Mouse (Mus musculus) forebrain, embryonic 16.5 days (tissue): ENCODE measurements at regions not wholly inside any gene's neighbourhood (a gene's known extent, or its start where the extent isn't known, plus 50 kb on each side); places are given as distances from the start of the nearest gene placed in this dataset.

Source experiments
- ATAC-seq: fragments of 200-750 bp; cut with Nextera tagmentation; 2 replicates; pipeline ENCODE4 v1.8.0; 2017; ENCODE audit warnings: mild to moderate bottlenecking, moderate library complexity
- H3K27ac ChIP-seq: fragments of 300-500 bp; sonication (generic); 2 replicates; pipeline ENCODE4 v1.5.1; 2014; ENCODE audit warnings: low read length, control low read depth
- H3K27me3 ChIP-seq: fragments of 300-500 bp; sonication (generic); replicated peaks from 2 replicates; pipeline ENCODE4 v1.6.1; 2014; ENCODE audit warnings: low read length; ENCODE audit not compliant: control insufficient read depth, insufficient read depth
- H3K36me3 ChIP-seq: fragments of 300-500 bp; sonication (generic); 2 replicates; pipeline ENCODE4 v1.6.1; 2014; ENCODE audit not compliant: control insufficient read depth, insufficient read depth
- H3K4me1 ChIP-seq: fragments of 300-500 bp; sonication (generic); replicated peaks from 2 replicates; pipeline ENCODE4 v1.6.1; 2014; ENCODE audit warnings: low read length; ENCODE audit not compliant: control insufficient read depth, insufficient read depth
- H3K4me2 ChIP-seq: fragments of 300-500 bp; sonication (generic); 2 replicates; pipeline ENCODE4 v1.6.1; 2014; ENCODE audit warnings: mild to moderate bottlenecking, low read length, control low read depth
- H3K4me3 ChIP-seq: fragments of 300-500 bp; sonication (generic); replicated peaks from 2 replicates; pipeline ENCODE4 v1.5.1; 2014; ENCODE audit warnings: mild to moderate bottlenecking, low read length, control low read depth
- H3K9ac ChIP-seq: fragments of 300-500 bp; sonication (generic); replicated peaks from 2 replicates; pipeline ENCODE4 v1.6.1; 2014; ENCODE audit warnings: low read depth, low read length, control low read depth
- H3K9me3 ChIP-seq: fragments of 300-500 bp; sonication (generic); 2 replicates; pipeline ENCODE4 v1.6.1; 2016; ENCODE audit warnings: low read length; ENCODE audit not compliant: control insufficient read depth
- WGBS: fragments of 180-500 bp; shearing (Covaris S2); extraction: QIAGEN DNeasy Blood & Tissue Kit; methylation state at CpG from one replicate; pipeline ENCODE4 v1.1.7; 2014; 5-methylcytosine and 5-hydroxymethylcytosine counted together

DNA sequence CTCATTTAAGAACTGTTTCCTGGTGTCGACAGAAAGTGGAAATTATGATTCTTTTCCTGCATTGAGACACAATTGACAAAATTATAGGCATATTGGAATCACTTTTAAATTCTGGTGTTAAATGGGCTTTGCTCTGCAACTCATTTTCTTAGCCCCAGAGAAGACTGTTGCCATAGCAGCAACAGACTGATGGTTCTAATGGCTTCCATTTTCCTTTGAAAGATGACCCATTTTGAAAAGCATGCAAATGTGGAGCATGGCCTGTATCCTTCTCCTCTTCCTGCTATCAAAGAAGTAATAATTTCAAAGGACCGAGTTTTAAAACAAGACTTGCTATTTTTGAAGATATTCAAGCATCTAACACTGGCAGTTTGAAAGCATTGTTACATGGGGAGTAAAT is 494.9 kb upstream of the Intu start:
- Histone ChIP-seq H3K4me1 (no peaks in the 10 kb centered on the region), H3K4me3 (no peak overlapping the region), H3K27ac (no peak overlapping the region), H3K27me3 (no peaks in the 10 kb centered on the region), H3K36me3 (no peaks in the 10 kb centered on the region), H3K4me2 (no peak overlapping the region), H3K9me3 (no peaks in the 10 kb centered on the region), H3K9ac (no peak overlapping the region)
- whole genome bisulfite sequencing, result 62% methylated on average over 2 of the region's 2 CpGs
- no peak for ATAC-seq

DNA sequence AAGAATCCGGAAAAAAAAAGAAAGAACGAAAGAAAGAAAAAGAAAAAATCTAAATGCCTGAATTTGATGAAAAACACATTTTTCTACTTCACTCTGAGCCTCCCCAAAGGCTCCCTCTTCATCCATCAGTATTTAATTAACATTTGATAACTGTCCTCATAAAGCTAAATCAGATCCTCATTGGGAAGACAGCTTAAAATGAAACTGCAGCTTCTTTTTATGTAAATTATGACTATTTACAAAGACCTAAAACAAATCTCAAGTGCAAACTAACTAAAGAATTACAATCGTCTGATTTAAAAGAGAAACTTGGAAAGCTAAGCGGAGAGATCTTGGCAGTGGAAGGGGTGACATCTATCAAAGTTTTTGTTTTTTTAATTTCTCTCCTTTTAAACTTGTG is 481.4 kb upstream of the Intu start:
- no peak overlapping the region for H3K4me2 ChIP-seq
- 55% methylated on average over 4 of the region's 4 CpGs for WGBS
- ATAC-seq, result no peak
- no peaks in the 10 kb centered on the region for H3K9me3 ChIP-seq
- no peaks in the 10 kb centered on the region for H3K36me3 ChIP-seq
- no peaks in the 10 kb centered on the region for H3K4me1 ChIP-seq
- H3K27me3 ChIP-seq, result no peaks in the 10 kb centered on the region
- H3K9ac ChIP-seq, result no peak overlapping the region
- H3K27ac ChIP-seq, result no peak overlapping the region
- no peak overlapping the region for H3K4me3 ChIP-seq

DNA sequence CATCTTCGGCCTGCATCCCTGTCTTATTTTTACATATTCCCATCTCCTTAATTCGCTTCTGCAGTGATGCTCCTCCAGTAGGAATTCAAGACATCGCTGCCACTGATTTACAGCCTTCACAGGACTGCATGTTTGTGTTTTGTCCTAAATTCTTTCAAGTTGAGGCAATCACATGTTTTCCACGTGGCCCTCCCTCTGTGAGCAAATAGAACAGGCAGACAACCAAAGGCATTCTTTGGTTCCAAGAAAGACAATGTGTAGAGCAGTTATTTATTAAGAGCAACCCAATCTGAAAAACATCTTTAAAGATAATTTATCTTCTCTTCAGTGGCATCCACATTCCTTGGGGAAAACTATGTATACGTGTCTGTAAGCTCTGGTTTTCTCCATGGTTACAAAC is 472.8 kb upstream of the Intu start:
- Histone ChIP-seq H3K27ac (no peak overlapping the region), H3K4me1 (peaks cover 5% of the 10 kb centered on the region), H3K4me2 (no peak overlapping the region), H3K27me3 (no peaks in the 10 kb centered on the region), H3K9ac (no peak overlapping the region), H3K36me3 (no peaks in the 10 kb centered on the region), H3K4me3 (no peak overlapping the region), H3K9me3 (peaks cover 2% of the 10 kb centered on the region; the same call in 1 of the 2 replicates)
- ATAC-seq, result no peak
- 79% methylated on average over 5 of the region's 5 CpGs for WGBS

DNA sequence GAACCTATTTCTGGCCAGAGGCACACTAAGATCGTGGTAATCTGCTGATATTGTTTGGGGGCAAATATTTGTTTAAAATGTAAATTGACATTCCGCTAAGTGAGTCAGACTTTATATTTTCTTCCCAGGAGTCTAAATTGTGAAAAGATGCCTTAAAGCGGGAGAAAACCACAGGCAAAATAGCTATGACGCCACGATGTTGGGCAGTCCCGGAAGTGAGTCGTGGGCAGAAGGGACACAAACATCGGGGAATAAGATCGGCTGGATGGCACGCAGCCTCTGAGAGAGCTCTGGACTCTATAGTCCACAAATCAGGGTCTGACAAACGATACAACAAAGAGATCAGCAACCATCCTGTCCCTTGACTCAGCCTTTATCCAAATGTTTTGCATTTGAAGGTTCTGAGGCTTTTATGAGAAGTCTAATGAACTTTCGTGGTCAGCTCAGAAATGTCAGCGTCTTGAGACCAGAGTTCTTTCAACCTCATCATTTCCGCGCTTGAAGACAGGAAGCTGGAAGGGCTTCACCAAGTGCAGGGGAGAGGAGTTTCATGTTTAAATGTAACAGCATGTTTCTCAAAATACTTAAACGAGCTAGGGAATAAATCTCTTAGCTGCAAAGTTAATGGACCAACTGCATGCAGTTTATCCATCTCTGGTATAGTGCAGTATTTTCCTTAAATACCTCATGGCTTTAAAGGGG is 472.2 kb upstream of the Intu start:
- H3K27ac ChIP-seq, result no peak overlapping the region
- no peak overlapping the region for H3K9ac ChIP-seq
- peaks cover 5% of the 10 kb centered on the region for H3K4me1 ChIP-seq
- ATAC-seq, result no peak
- 81% methylated on average over 16 of the region's 16 CpGs for WGBS
- no peaks in the 10 kb centered on the region for H3K27me3 ChIP-seq
- peaks cover 2% of the 10 kb centered on the region; the same call in 1 of the 2 replicates for H3K9me3 ChIP-seq
- H3K4me3 ChIP-seq, result no peak overlapping the region
- no peak overlapping the region for H3K4me2 ChIP-seq
- no peaks in the 10 kb centered on the region for H3K36me3 ChIP-seq

DNA sequence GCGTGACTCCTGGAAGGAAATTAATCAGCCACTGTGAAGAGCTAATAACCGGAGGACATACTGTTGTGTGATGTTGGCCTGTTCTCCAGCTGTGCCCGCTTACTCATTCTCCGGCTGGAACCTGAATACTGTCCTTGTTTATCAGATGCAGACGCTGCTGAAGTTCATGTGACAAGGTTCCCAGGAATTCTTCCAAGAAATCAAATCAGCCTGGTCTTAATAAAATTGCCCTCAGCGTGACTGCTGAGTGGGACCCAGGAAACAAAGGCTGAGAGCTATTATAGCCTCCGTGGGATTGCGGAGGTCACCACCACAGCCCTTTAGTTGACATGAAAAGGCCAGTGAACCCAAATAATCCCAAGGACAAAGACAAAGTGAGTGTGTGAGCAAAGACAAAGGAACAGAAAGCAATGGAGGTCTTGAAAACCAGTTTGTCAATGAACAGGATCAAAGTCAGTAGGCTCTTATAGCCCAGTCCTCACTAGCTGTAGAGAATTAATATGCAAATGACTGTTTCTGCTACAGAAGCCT is 460.9 kb upstream of the Intu start:
- WGBS, result 4% methylated on average over 8 of the region's 8 CpGs
- Histone ChIP-seq H3K4me3 (no peak overlapping the region), H3K27ac (no peak overlapping the region)

GRCm38 (mm10) chr3:40076824-40077223 is 454.3 kb upstream of the Intu start:
- no peaks in the 10 kb centered on the region for H3K36me3 ChIP-seq
- WGBS, result 21% methylated on average over 4 of the region's 4 CpGs
- H3K4me2 ChIP-seq, result no peak overlapping the region
- H3K9me3 ChIP-seq, result no peaks in the 10 kb centered on the region
- no peak overlapping the region for H3K4me3 ChIP-seq
- H3K9ac ChIP-seq, result no peak overlapping the region
- no peaks in the 10 kb centered on the region for H3K27me3 ChIP-seq
- peaks cover 4% of the 10 kb centered on the region for H3K4me1 ChIP-seq
- peak; percentile 31; the same call in 1 of the 2 replicates for ATAC-seq
- no peak overlapping the region for H3K27ac ChIP-seq

More for the DNA sequence above, 460.9 kb upstream of the Intu start:
- H3K9me3 ChIP-seq, result no peaks in the 10 kb centered on the region
- ATAC-seq, result peak; percentile 94
- H3K9ac ChIP-seq, result no peak overlapping the region
- H3K4me2 ChIP-seq, result no peak overlapping the region
- 0 out of 2 replicates have a peak, but pooled peaks cover 5% of the 10 kb centered on the region for H3K4me1 ChIP-seq
- no peaks in the 10 kb centered on the region for H3K36me3 ChIP-seq
- no peaks in the 10 kb centered on the region for H3K27me3 ChIP-seq

GRCm38 (mm10) chr3:40085116-40085515 is 446.0 kb upstream of the Intu start:
- Histone ChIP-seq H3K27ac (no peak overlapping the region), H3K4me2 (no peak overlapping the region), H3K9ac (no peak overlapping the region), H3K4me1 (no peaks in the 10 kb centered on the region), H3K9me3 (no peaks in the 10 kb centered on the region), H3K27me3 (no peaks in the 10 kb centered on the region), H3K36me3 (no peaks in the 10 kb centered on the region), H3K4me3 (no peak overlapping the region)
- ATAC-seq, result no peak
- WGBS, result 69% methylated on average over 2 of the region's 2 CpGs

DNA sequence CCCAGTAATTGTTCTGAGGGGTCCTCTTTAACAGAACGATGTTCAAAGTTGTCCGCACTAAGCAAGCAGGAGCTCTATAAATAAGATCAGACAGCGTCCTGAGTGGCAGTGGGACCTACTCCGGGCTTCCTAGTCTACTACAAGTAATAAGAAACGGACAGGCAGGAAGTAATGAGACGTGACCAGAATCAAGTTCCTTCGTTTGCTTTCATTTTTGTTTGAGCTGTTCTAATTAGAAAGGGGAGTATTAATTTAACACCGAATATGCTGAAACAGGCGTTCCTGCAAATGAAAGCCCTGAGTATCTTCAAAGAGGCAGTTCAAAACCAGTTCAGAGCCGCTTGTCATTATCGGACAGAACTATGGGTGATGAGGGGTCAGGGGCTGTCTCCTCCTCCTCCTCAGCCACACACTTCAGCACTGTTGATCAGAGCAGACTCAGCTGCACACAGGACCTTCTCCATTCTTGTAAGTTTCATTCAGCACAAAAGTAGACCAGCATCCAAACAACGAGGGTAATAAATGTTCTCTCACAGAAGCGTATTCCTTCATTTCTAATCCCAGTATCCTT is 439.2 kb upstream of the Intu start:
- 38% methylated on average over 13 of the region's 13 CpGs for WGBS
- Histone ChIP-seq H3K9me3 (no peaks in the 10 kb centered on the region), H3K4me1 (peaks cover 5% of the 10 kb centered on the region), H3K9ac (no peak overlapping the region), H3K27me3 (no peaks in the 10 kb centered on the region), H3K4me3 (no peak overlapping the region), H3K27ac (no peak overlapping the region), H3K4me2 (0 out of 2 replicates have a peak overlapping the region, but pooled peaks have one; percentile 2), H3K36me3 (no peaks in the 10 kb centered on the region)
- ATAC-seq, result no peak

DNA sequence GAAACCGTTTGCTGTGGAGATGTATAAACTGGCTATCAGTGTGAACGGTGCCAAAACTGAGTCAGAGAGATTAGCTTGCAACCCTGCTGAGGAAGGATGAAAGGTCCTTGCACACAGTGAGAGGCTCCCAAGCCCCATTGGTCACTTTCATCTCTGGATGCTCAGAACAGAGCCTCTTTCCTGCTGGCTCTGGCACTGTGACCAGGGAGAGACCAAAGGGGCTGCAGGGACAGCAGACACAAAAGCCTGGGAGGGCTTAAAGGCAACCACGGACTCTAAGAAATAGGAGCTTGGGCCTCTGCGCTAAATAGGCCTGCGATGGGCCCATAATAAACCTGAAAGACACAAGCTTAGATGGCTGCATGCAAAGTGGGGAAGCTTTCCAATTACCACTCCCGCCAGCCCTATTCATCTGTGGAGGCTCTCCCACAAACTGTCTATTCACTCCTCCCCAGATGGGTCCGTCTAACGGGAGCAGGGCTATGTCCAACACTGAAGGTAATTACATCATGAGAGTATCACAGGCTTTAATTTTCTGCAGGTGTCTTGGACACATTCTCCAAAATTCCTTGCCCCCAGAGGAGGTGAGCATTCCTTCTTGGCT is 438.2 kb upstream of the Intu start:
- no peak overlapping the region for H3K4me2 ChIP-seq
- no peak overlapping the region for H3K27ac ChIP-seq
- no peaks in the 10 kb centered on the region for H3K9me3 ChIP-seq
- no peak overlapping the region for H3K4me3 ChIP-seq
- peaks cover 5% of the 10 kb centered on the region for H3K4me1 ChIP-seq
- 7% methylated on average over 8 of the region's 8 CpGs for WGBS
- no peak overlapping the region for H3K9ac ChIP-seq
- no peaks in the 10 kb centered on the region for H3K36me3 ChIP-seq
- no peaks in the 10 kb centered on the region for H3K27me3 ChIP-seq
- ATAC-seq, result peak; percentile 62
